Mouse (Mus musculus) intestine, embryonic 14.5 days (tissue): ENCODE data around the gene Olfr1440. TPM values are rescaled to one million over a fixed set of nuclear protein-coding genes. Genes with fewer than 3 reads are reported as not detected.
A peak's percentile ranks its signal among the peaks of the same experiment; 100 is the strongest.

Experiments used
- ATAC-seq: fragments of 200-750 bp; cut with Nextera tagmentation; replicated peaks from 2 replicates; pipeline ENCODE4 v1.8.0; 2017; ENCODE audit warnings: low read depth, moderate number of reproducible peaks, moderate TSS enrichment, moderate library complexity; ENCODE audit not compliant: low FRiP score, low TSS enrichment
- DNase-seq: peaks from one replicate; pipeline ENCODE4 v3.0.0-alpha.2; 2018; ENCODE audit warnings: low spot score
- H3K27ac ChIP-seq: fragments of 300-500 bp; sonication (generic); 2 replicates; pipeline ENCODE4 v1.5.1; 2014; ENCODE audit warnings: low read depth, mild to moderate bottlenecking, control low read depth
- H3K27me3 ChIP-seq: fragments of 300-500 bp; sonication (generic); replicated peaks from 2 replicates; pipeline ENCODE4 v1.6.1; 2014; ENCODE audit warnings: low read length, control low read depth; ENCODE audit not compliant: control insufficient read depth, insufficient read depth
- H3K36me3 ChIP-seq: fragments of 300-500 bp; sonication (generic); 2 replicates; pipeline ENCODE4 v1.6.1; 2014; ENCODE audit warnings: low read length, control low read depth; ENCODE audit not compliant: control insufficient read depth, insufficient read depth
- H3K4me1 ChIP-seq: fragments of 300-500 bp; sonication (generic); replicated peaks from 2 replicates; pipeline ENCODE4 v1.6.1; 2014; ENCODE audit warnings: low read length, control low read depth, mixed read lengths; ENCODE audit not compliant: control insufficient read depth, insufficient read depth
- H3K4me2 ChIP-seq: fragments of 300-500 bp; sonication (generic); 2 replicates; pipeline ENCODE4 v1.6.1; 2014; ENCODE audit warnings: low read length
- H3K4me3 ChIP-seq: fragments of 300-500 bp; sonication (generic); 2 replicates; pipeline ENCODE4 v1.5.1; 2014; ENCODE audit warnings: low read depth, low read length, control low read depth, mixed read lengths
- H3K9ac ChIP-seq: fragments of 300-500 bp; sonication (generic); 2 replicates; pipeline ENCODE4 v1.6.1; 2014; ENCODE audit warnings: mild to moderate bottlenecking, low read length
- H3K9me3 ChIP-seq: fragments of 300-500 bp; sonication (generic); 2 replicates; pipeline ENCODE4 v1.6.1; 2016; ENCODE audit warnings: low read length, control low read depth; ENCODE audit not compliant: control insufficient read depth
- WGBS: fragments of 180-500 bp; shearing (Covaris S2); extraction: QIAGEN DNeasy Blood & Tissue Kit; methylation state at CpG from one replicate; pipeline ENCODE4 v1.1.7; 2014; 5-methylcytosine and 5-hydroxymethylcytosine counted together
- polyA plus RNA-seq: library from polyadenylated mRNA; unstranded; fragments of >200 nt; fragmentation: Nextera tagmentation; extraction: Ambion mirVana; gene quantifications from 2 replicates; pipeline ENCODE4 v1.2.1, GENCODE M21; 2014

The Olfr1440 gene
- polyA plus RNA-seq, 1 experiment from 2014 or later, result not detected

GRCm38 (mm10) chr19:12427605-12428004, 40.5 kb downstream of the Olfr1440 start, which contains the start of gene Pfpl:
Pfpl (plus strand) TSS chr19:12427905.
- Histone ChIP-seq H3K9ac (no peak within 1 kb of the TSS), H3K36me3 (no peaks in the 10 kb centered on the region), H3K27ac (no peak within 1 kb of the TSS), H3K4me1 (no peaks in the 10 kb centered on the region), H3K27me3 (no peaks in the 10 kb centered on the region), H3K9me3 (no peaks in the 10 kb centered on the region), H3K4me3 (no peak within 1 kb of the TSS), H3K4me2 (no peak within 1 kb of the TSS)
- ATAC-seq (no peak), DNase-seq (no peak)
- WGBS, result 92% methylated on average over 6 of the region's 6 CpGs

DNA sequence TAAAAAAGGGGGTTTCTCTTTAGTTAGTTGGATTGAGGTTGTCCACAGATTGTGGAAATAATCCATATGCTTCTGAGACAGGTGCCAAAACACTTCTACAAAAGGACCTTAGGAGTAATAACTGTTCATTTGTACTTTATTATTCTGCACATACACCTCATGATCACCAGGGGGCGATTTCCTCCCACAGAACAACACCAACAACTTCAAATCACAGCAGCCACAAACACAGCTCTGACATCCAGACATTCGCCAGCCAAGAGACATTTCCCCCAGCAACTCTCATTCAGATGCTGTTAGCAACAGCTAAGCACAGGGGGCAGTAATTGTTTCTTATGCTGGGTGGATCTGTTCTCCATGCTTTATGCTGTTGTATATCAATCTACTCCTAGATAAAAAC, 46.0 kb downstream of the Olfr1440 start:
- 12% methylated on average over 2 of the region's 2 CpGs for WGBS
- Histone ChIP-seq H3K27me3 (no peaks in the 10 kb centered on the region), H3K27ac (no peak overlapping the region), H3K4me3 (no peak overlapping the region), H3K9ac (no peak overlapping the region), H3K4me2 (no peak overlapping the region), H3K4me1 (no peaks in the 10 kb centered on the region), H3K9me3 (no peaks in the 10 kb centered on the region), H3K36me3 (no peaks in the 10 kb centered on the region)
- peak; percentile 43; the same call in 1 of the 2 replicates for ATAC-seq
- DNase-seq, result peak; percentile 56

- Histone ChIP-seq H3K27ac (no peak overlapping the region), H3K4me1 (no peaks in the 10 kb centered on the region), H3K9me3 (no peaks in the 10 kb centered on the region), H3K36me3 (no peaks in the 10 kb centered on the region), H3K9ac (no peak overlapping the region), H3K4me2 (no peak overlapping the region), H3K27me3 (no peaks in the 10 kb centered on the region), H3K4me3 (no peak overlapping the region)
- ATAC-seq, result no peak
- WGBS, result 88% methylated on average over 4 of the region's 4 CpGs
- no peak for DNase-seq
These were observed 47.9 kb downstream of the Olfr1440 start for GRCm38 (mm10) chr19:12435011-12435416.

- H3K9me3 ChIP-seq, result no peaks in the 10 kb centered on the region
- no peak overlapping the region for H3K27ac ChIP-seq
- WGBS, result 74% methylated on average over 4 of the region's 4 CpGs
- H3K9ac ChIP-seq, result no peak overlapping the region
- ATAC-seq, result no peak
- no peaks in the 10 kb centered on the region for H3K4me1 ChIP-seq
- H3K27me3 ChIP-seq, result no peaks in the 10 kb centered on the region
- no peaks in the 10 kb centered on the region for H3K36me3 ChIP-seq
- H3K4me2 ChIP-seq, result no peak overlapping the region
- no peak overlapping the region for H3K4me3 ChIP-seq
- DNase-seq, result no peak
These were observed 48.9 kb downstream of the Olfr1440 start for GRCm38 (mm10) chr19:12435750-12436524.

DNA sequence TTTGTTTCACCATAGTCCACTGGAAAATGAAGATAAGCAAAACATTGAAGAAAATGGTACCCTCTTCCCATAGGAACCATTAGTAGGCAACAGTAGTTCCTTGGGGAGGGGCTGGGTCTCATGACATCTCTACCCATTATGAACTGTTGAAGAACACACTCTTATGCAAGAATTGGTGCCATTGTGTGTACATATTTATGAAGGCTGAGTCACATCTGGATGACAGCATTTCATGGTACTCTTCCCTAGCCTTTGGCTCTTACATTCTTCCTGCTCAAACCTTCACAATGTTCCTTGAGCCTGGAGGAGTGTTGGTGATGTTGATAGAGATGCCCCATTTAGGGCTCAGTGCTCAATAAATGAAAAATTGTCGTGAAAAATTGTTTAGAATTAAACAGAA, 52.5 kb downstream of the Olfr1440 start:
- Histone ChIP-seq H3K9ac (no peak overlapping the region), H3K36me3 (no peaks in the 10 kb centered on the region), H3K4me2 (no peak overlapping the region), H3K27me3 (no peaks in the 10 kb centered on the region), H3K4me3 (no peak overlapping the region), H3K4me1 (no peaks in the 10 kb centered on the region), H3K27ac (no peak overlapping the region), H3K9me3 (no peaks in the 10 kb centered on the region)
- no peak for ATAC-seq
- WGBS, result 61% methylated on average over 1 of the region's 1 CpGs
- no peak for DNase-seq

GRCm38 (mm10) chr19:12440103-12440725, 53.1 kb downstream of the Olfr1440 start:
- no peaks in the 10 kb centered on the region for H3K36me3 ChIP-seq
- H3K27me3 ChIP-seq, result no peaks in the 10 kb centered on the region
- no peak overlapping the region for H3K4me2 ChIP-seq
- ATAC-seq (no peak), DNase-seq (no peak)
- H3K9ac ChIP-seq, result no peak overlapping the region
- no peaks in the 10 kb centered on the region for H3K4me1 ChIP-seq
- 76% methylated on average over 5 of the region's 5 CpGs for WGBS
- no peak overlapping the region for H3K27ac ChIP-seq
- no peak overlapping the region for H3K4me3 ChIP-seq
- H3K9me3 ChIP-seq, result no peaks in the 10 kb centered on the region

- H3K36me3 ChIP-seq, result no peaks in the 10 kb centered on the region
- WGBS, result 78% methylated on average over 4 of the region's 4 CpGs
- no peak overlapping the region for H3K27ac ChIP-seq
- H3K9me3 ChIP-seq, result no peaks in the 10 kb centered on the region
- no peaks in the 10 kb centered on the region for H3K4me1 ChIP-seq
- no peak for DNase-seq
- no peak overlapping the region for H3K4me2 ChIP-seq
- no peak for ATAC-seq
- H3K27me3 ChIP-seq, result no peaks in the 10 kb centered on the region
- H3K4me3 ChIP-seq, result no peak overlapping the region
- no peak overlapping the region for H3K9ac ChIP-seq
These were observed 55.5 kb downstream of the Olfr1440 start for GRCm38 (mm10) chr19:12442560-12442959.

DNA sequence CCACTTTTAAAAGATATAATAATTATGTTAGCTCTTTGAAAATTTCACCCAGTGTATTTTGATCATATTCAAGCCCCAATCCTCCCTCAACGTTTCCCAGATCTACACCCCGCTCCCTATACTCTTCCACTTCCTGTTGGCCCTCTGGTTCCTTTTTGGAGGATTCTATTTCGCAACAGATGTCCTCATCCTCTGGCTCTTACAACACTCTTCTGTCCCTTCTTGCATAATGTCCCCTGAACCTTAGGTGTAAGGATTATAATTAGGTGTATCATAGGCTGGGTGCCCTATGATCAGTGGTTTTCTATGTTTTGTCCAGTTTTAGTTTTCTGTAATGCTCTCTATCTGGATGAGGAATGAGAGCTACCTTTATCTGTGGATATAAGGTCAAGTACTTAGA, 57.9 kb downstream of the Olfr1440 start:
- Histone ChIP-seq H3K4me2 (no peak overlapping the region), H3K36me3 (no peaks in the 10 kb centered on the region), H3K27ac (no peak overlapping the region), H3K27me3 (no peaks in the 10 kb centered on the region), H3K4me1 (no peaks in the 10 kb centered on the region), H3K9me3 (no peaks in the 10 kb centered on the region), H3K4me3 (no peak overlapping the region), H3K9ac (no peak overlapping the region)
- no peak for DNase-seq
- no peak for ATAC-seq
- 85% methylated on average over 3 of the region's 3 CpGs for WGBS
